Mouse (Mus musculus) spleen, adult 2 months (tissue): Measurements from ENCODE around the gene Rpl13a.

ENCODE experiments used
- CTCF ChIP-seq: fragments of 200-500 bp; IDR thresholded peaks from 2 replicates; pipeline ENCODE4 v1.5.1; 2011; ENCODE audit warnings: mild to moderate bottlenecking, inconsistent platforms; ENCODE audit not compliant: insufficient read depth, insufficient read length, insufficient replicate concordance; ENCODE audit errors: extremely low read depth
- POLR2A ChIP-seq: fragments of 200-500 bp; IDR thresholded peaks from 2 replicates; pipeline ENCODE4 v1.6.1; 2011; ENCODE audit warnings: low read depth, low read length, inconsistent platforms

GRCm38 (mm10) chr7:45175398-45175797 is 46.8 kb upstream of the Rpl13a start:
- no peak for TF ChIP-seq CTCF
- TF ChIP-seq POLR2A = no peak
